ENCODE assay signal across 8 mouse cellular contexts in genomic region chr5:109558404-109559160, GRCm38 (mm10). TPM values are rescaled to one million over a fixed set of nuclear protein-coding genes. Genes with fewer than 3 reads are reported as not detected.
DNase-seq lines count a peak whose midpoint lies in the region; ATAC-seq lines count a peak whose summit lies in the region.

Crlf2 (minus strand) TSS chr5:109558993.

- H3K27me3 ChIP-seq in heart, embryonic 13.5 days (replicated peaks): no peaks in the 10 kb centered on the region
- no peaks in the 10 kb centered on the region for H3K27me3 ChIP-seq in liver, embryonic 12.5 days (replicated peaks)
- H3K27me3 ChIP-seq in stomach, embryonic 15.5 days (replicated peaks): no peaks in the 10 kb centered on the region

- peaks cover 41% of the 10 kb centered on the region for H3K9me3 ChIP-seq in heart, embryonic 13.5 days
- peaks cover 34% of the 10 kb centered on the region for H3K9me3 ChIP-seq in liver, embryonic 12.5 days (replicated peaks)
- peaks cover 5% of the 10 kb centered on the region for H3K9me3 ChIP-seq in stomach, embryonic 15.5 days

- peak within 1 kb of the TSS; percentile 76 for H3K4me2 ChIP-seq in heart, embryonic 13.5 days
- peak within 1 kb of the TSS; percentile 82 for H3K4me2 ChIP-seq in liver, embryonic 12.5 days
- H3K4me2 ChIP-seq in stomach, embryonic 15.5 days: peak within 1 kb of the TSS; percentile 75

- H3K4me1 ChIP-seq in brown adipose tissue, adult 24 weeks (ENCODE audit: control insufficient read depth, insufficient read depth, insufficient read length, low read length): no peaks in the 10 kb centered on the region
- H3K4me1 ChIP-seq in heart, embryonic 13.5 days: no peaks in the 10 kb centered on the region
- H3K4me1 ChIP-seq in liver, embryonic 12.5 days: peaks cover 17% of the 10 kb centered on the region
- H3K4me1 ChIP-seq in stomach, embryonic 15.5 days: no peaks in the 10 kb centered on the region

- peak within 1 kb of the TSS; percentile 78 for H3K9ac ChIP-seq in heart, embryonic 13.5 days
- H3K9ac ChIP-seq in liver, embryonic 12.5 days: peak within 1 kb of the TSS; percentile 67
- H3K9ac ChIP-seq in stomach, embryonic 15.5 days: no peak within 1 kb of the TSS; the same call in 1 of the 2 replicates

- peak; percentile 39 for ATAC-seq in heart, embryonic 13.5 days (ENCODE audit: extremely low read depth, insufficient number of reproducible peaks, low FRiP score, low TSS enrichment)
- peak; percentile 73 for ATAC-seq in liver, embryonic 12.5 days
- peak; percentile 67 for ATAC-seq in stomach, embryonic 15.5 days (ENCODE audit: insufficient read depth, low FRiP score, low read depth)

- peak within 1 kb of the TSS; percentile 99 for H3K27ac ChIP-seq in brown adipose tissue, adult 24 weeks (replicated peaks; ENCODE audit: low read depth, low read length)
- H3K27ac ChIP-seq in heart, embryonic 13.5 days (replicated peaks): peak within 1 kb of the TSS; percentile 95
- H3K27ac ChIP-seq in liver, embryonic 12.5 days: peak within 1 kb of the TSS; percentile 88
- H3K27ac ChIP-seq in stomach, embryonic 15.5 days: peak within 1 kb of the TSS; percentile 97

- peaks cover 25% of the 10 kb centered on the region for H3K36me3 ChIP-seq in heart, embryonic 13.5 days
- peaks cover 25% of the 10 kb centered on the region for H3K36me3 ChIP-seq in liver, embryonic 12.5 days
- peaks cover 16% of the 10 kb centered on the region for H3K36me3 ChIP-seq in stomach, embryonic 15.5 days

- DNase-seq in CD4-positive, CD25-positive, alpha-beta regulatory T cell, adult 2 months (ENCODE audit: low read depth, low spot score): peak; percentile 95
- peak; percentile 90 for DNase-seq in fat pad, adult 2 months (ENCODE audit: extremely low read depth, low read depth, low spot score)
- peak; percentile 98 for DNase-seq in kidney, postnatal 10 days
- peak; percentile 93 to 95 for DNase-seq in natural killer cell, adult 2 months (ENCODE audit: low spot score in 2 of 2)

- WGBS in heart, embryonic 13.5 days: under 1% methylated on average over 47 of the region's 73 CpGs
- under 1% methylated on average over 65 of the region's 73 CpGs for WGBS in liver, embryonic 12.5 days (ENCODE audit: insufficient replicate concordance)
- 1% methylated on average over 62 of the region's 73 CpGs for WGBS in stomach, embryonic 15.5 days

- H3K4me3 ChIP-seq in brown adipose tissue, adult 24 weeks (ENCODE audit: insufficient read depth, low read depth, low read length): peak within 1 kb of the TSS; percentile 82
- H3K4me3 ChIP-seq in heart, embryonic 13.5 days: peak within 1 kb of the TSS; percentile 77
- peak within 1 kb of the TSS; percentile 71 for H3K4me3 ChIP-seq in liver, embryonic 12.5 days
- H3K4me3 ChIP-seq in stomach, embryonic 15.5 days (replicated peaks): peak within 1 kb of the TSS; percentile 73

RNA-seq across cellular contexts. Expression of gene Crlf2, which starts in this region (rescaled TPM):
- 3.1 and 3.4 TPM in 2 replicates for polyA plus RNA-seq in brown adipose tissue, adult 24 weeks (2012; ENCODE audit: insufficient read depth, insufficient read length, missing spikeins)
- 9.1 and 9.6 TPM in 2 replicates for polyA plus RNA-seq in heart, embryonic 13.5 days (2015; fragmentation: Nextera tagmentation; extraction: Ambion mirVana)
- polyA plus RNA-seq in liver, embryonic 12.5 days (2016; fragmentation: Nextera tagmentation; extraction: Ambion mirVana): 7.2 and 7.6 TPM in 2 replicates
- 12.8 and 13.7 TPM in 2 replicates for polyA plus RNA-seq in stomach, embryonic 15.5 days (2015; fragmentation: Nextera tagmentation; extraction: Ambion mirVana)

Comparison
In these comparisons a context has a peak if more than half of its experiments do, and no peak if none do; other contexts are left out.
1. Peak in every context shown above with its lines: DNase-seq, ATAC-seq, H3K4me3 ChIP-seq and H3K27ac ChIP-seq.